In the genomic region with DNA sequence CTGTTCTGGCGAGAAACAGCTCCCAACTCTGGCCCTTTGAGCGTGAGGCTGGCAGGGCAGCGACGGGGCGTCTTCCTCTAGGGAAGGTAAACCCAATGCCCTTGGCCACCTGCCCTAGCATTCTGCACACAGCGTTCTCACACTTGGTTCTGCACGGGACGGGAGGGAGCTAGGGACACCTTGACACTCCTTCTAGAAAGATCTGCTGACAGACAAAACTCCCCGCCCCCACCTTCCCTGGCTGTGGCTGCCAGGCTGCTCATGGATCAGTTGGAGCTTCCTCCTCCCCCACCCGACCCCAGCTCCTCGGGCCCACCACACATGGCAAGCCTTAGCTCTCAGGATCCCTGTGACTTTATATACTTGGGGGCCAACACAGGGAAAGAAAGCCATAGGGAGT, we compare ENCODE assay signal across 17 mouse cellular contexts.
A peak's percentile ranks its signal among the peaks of the same experiment; 100 is the strongest.
DNase-seq lines count a peak whose midpoint lies in the region; ATAC-seq and TF ChIP-seq lines count a peak whose summit lies in the region.
"Had no signal": no experiment of that assay in that cellular context is flagged by ENCODE, and none has a peak within 500 bp of the region (broad histone marks: within the 10 kb centered on the region; RNA-seq: fewer than 3 reads in every experiment).

No protein-coding gene starts in this region.

- no peaks in the 10 kb centered on the region for H3K9me3 ChIP-seq in hindbrain, postnatal 0 days (ENCODE audit: low read length)
- no peaks in the 10 kb centered on the region for H3K9me3 ChIP-seq in hindbrain, embryonic 10.5 days
- H3K9me3 ChIP-seq: embryonic facial prominence, embryonic 13.5 days; limb, embryonic 15.5 days; neural tube, embryonic 13.5 days had no signal

- no peak overlapping the region for H3K4me2 ChIP-seq in hindbrain, postnatal 0 days (ENCODE audit: low read depth, low read length)
- H3K4me2 ChIP-seq: embryonic facial prominence, embryonic 13.5 days; limb, embryonic 15.5 days; neural tube, embryonic 13.5 days had no signal

- peak overlapping the region; percentile 65 for H3K27ac ChIP-seq in hindbrain, postnatal 0 days
- no peak overlapping the region for H3K27ac ChIP-seq in hindbrain, embryonic 10.5 days
- H3K27ac ChIP-seq: embryonic facial prominence, embryonic 13.5 days; heart, adult 2 months; limb, embryonic 15.5 days; neural tube, embryonic 13.5 days had no signal

- peak; percentile 52; the same call in 1 of the 2 replicates for ATAC-seq in hindbrain, postnatal 0 days

- WGBS in hindbrain, postnatal 0 days = 54% methylated on average over 11 of the region's 11 CpGs
- WGBS in hindbrain, embryonic 10.5 days = 76% methylated on average over 11 of the region's 11 CpGs

- TF ChIP-seq CTCF in hindbrain, postnatal 0 days (IDR thresholded peaks at IDR 0.05; ENCODE audit: low read depth) = no peak

- H3K9ac ChIP-seq in hindbrain, postnatal 0 days (replicated peaks; ENCODE audit: low read length) = no peak overlapping the region
- H3K9ac ChIP-seq: embryonic facial prominence, embryonic 13.5 days; limb, embryonic 15.5 days; neural tube, embryonic 13.5 days had no signal

- no peaks in the 10 kb centered on the region for H3K36me3 ChIP-seq in hindbrain, postnatal 0 days (ENCODE audit: insufficient read depth, low read length)
- no peaks in the 10 kb centered on the region for H3K36me3 ChIP-seq in hindbrain, embryonic 10.5 days
- H3K36me3 ChIP-seq: embryonic facial prominence, embryonic 13.5 days; limb, embryonic 15.5 days; neural tube, embryonic 13.5 days had no signal

- H3K27me3 ChIP-seq in hindbrain, postnatal 0 days (ENCODE audit: insufficient read depth, low read length) = no peaks in the 10 kb centered on the region
- peaks cover 24% of the 10 kb centered on the region for H3K27me3 ChIP-seq in hindbrain, embryonic 10.5 days (ENCODE audit: insufficient read depth, poor library complexity, severe bottlenecking)
- H3K27me3 ChIP-seq: limb, embryonic 15.5 days had no signal

- H3K4me1 ChIP-seq in hindbrain, postnatal 0 days (ENCODE audit: insufficient read depth, low read length) = no peaks in the 10 kb centered on the region
- H3K4me1 ChIP-seq in hindbrain, embryonic 10.5 days (replicated peaks) = peaks cover 12% of the 10 kb centered on the region
- H3K4me1 ChIP-seq: limb, embryonic 15.5 days had no signal

- peak; percentile 42 for DNase-seq in hindbrain, postnatal 0 days (ENCODE audit: low spot score)
- DNase-seq in hindbrain, embryonic 10.5 days (ENCODE audit: low spot score) = no peak
- peak; percentile 8 for DNase-seq in urinary bladder, postnatal 14 days (ENCODE audit: low spot score)
- DNase-seq in urinary bladder, postnatal 10 days (ENCODE audit: low spot score) = no peak
- DNase-seq in cerebellum, postnatal 14 days = peak; percentile 63 to 74
- DNase-seq in kidney, postnatal 36 days = peak; percentile 66 to 71
- no peak for DNase-seq in thymus, postnatal 10 days (ENCODE audit: low spot score in 2 of 2)
- DNase-seq in yolk sac, embryonic 10.5 days (ENCODE audit: low spot score) = no peak
- DNase-seq: heart, adult 2 months; heart, postnatal 14 days; layer of hippocampus, adult 9-11 months; lung, adult 18-20 months; right cerebral cortex, postnatal 25 days; thymus, adult 18-20 months had no signal

- no peak overlapping the region for H3K4me3 ChIP-seq in hindbrain, postnatal 0 days (ENCODE audit: low read length)
- no peak overlapping the region for H3K4me3 ChIP-seq in hindbrain, embryonic 10.5 days
- H3K4me3 ChIP-seq: embryonic facial prominence, embryonic 13.5 days; heart, adult 2 months; limb, embryonic 15.5 days; neural tube, embryonic 13.5 days had no signal

Comparison
In these comparisons a context has a peak if more than half of its experiments do, and no peak if none do; other contexts are left out.
1. DNase-seq: peak in hindbrain, postnatal 0 days (single experiment), urinary bladder, postnatal 14 days (single experiment), cerebellum, postnatal 14 days (2 of 2) and kidney, postnatal 36 days (2 of 2); none in hindbrain, embryonic 10.5 days (single experiment), urinary bladder, postnatal 10 days (single experiment), thymus, postnatal 10 days (0 of 2) and yolk sac, embryonic 10.5 days (single experiment).